Comparison of ENCODE assay signal across 11 mouse cellular contexts in genomic region chr5:103022504-103023172, GRCm38 (mm10).
DNase-seq lines count a peak whose midpoint lies in the region; ATAC-seq lines count a peak whose summit lies in the region.
"Had no signal": no experiment of that assay in that cellular context is flagged by ENCODE, and none has a peak within 500 bp of the region (broad histone marks: within the 10 kb centered on the region; RNA-seq: fewer than 3 reads in every experiment).

No protein-coding gene starts in this region.

- H3K36me3 ChIP-seq in forebrain, embryonic 14.5 days (ENCODE audit: control insufficient read depth, insufficient read depth, low read length): no peaks in the 10 kb centered on the region
- H3K36me3 ChIP-seq in forebrain, embryonic 13.5 days (ENCODE audit: poor library complexity, severe bottlenecking): no peaks in the 10 kb centered on the region
- no peaks in the 10 kb centered on the region for H3K36me3 ChIP-seq in hindbrain, embryonic 16.5 days (ENCODE audit: control insufficient read depth, insufficient read depth, low read length)
- H3K36me3 ChIP-seq: limb, embryonic 10.5 days had no signal

- no peak for DNase-seq in forebrain, embryonic 14.5 days (ENCODE audit: low spot score)
- peak; percentile 41 to 73 for DNase-seq in left cerebral cortex, postnatal 14 days (ENCODE audit: low spot score in 2 of 2)
- no peak for DNase-seq in left cerebral cortex, postnatal 10 days (ENCODE audit: extremely low spot score in 1 of 2, low spot score in 2 of 2)
- DNase-seq in right cerebral cortex, postnatal 10 days (ENCODE audit: low spot score in 2 of 2): peak; percentile 38 to 52
- DNase-seq in adrenal gland, postnatal 14 days: no peak
- DNase-seq in cerebellum, postnatal 10 days: no peak
- DNase-seq: cerebellum, adult 9-11 months; heart, postnatal 36 days had no signal

- H3K4me3 ChIP-seq in forebrain, embryonic 14.5 days (ENCODE audit: low read depth, low read length): no peak overlapping the region
- no peak overlapping the region for H3K4me3 ChIP-seq in forebrain, embryonic 13.5 days
- H3K4me3 ChIP-seq in hindbrain, embryonic 16.5 days (ENCODE audit: low read length): no peak overlapping the region
- H3K4me3 ChIP-seq: limb, embryonic 10.5 days had no signal

- H3K27ac ChIP-seq in forebrain, embryonic 14.5 days (ENCODE audit: low read depth, low read length): peak overlapping the region; percentile 50; the same call in 1 of the 2 replicates
- H3K27ac ChIP-seq in forebrain, embryonic 13.5 days: no peak overlapping the region
- peak overlapping the region; percentile 20; the same call in 1 of the 2 replicates for H3K27ac ChIP-seq in hindbrain, embryonic 16.5 days (ENCODE audit: low read depth, low read length)
- H3K27ac ChIP-seq: limb, embryonic 10.5 days had no signal

- intact Hi-C loops in left cerebral cortex, postnatal 14 days (cut with DNase I): loop anchor here (5.0 kb wide), 1 partner anchor 190 kb away; the partner anchor contains the start of gene Mapk10
- intact Hi-C loops in left cerebral cortex, postnatal 10 days (cut with DNase I): loop anchor here (5.0 to 10.0 kb wide), 2 partner anchors 185 to 302 kb away; no protein-coding TSS in a partner anchor

- no peak for ATAC-seq in forebrain, embryonic 14.5 days
- ATAC-seq in forebrain, embryonic 13.5 days: no peak
- no peak for ATAC-seq in hindbrain, embryonic 16.5 days

- H3K27me3 ChIP-seq in forebrain, embryonic 14.5 days (replicated peaks; ENCODE audit: control insufficient read depth, insufficient read depth, low read length): no peaks in the 10 kb centered on the region
- no peaks in the 10 kb centered on the region for H3K27me3 ChIP-seq in forebrain, embryonic 13.5 days
- H3K27me3 ChIP-seq in hindbrain, embryonic 16.5 days (replicated peaks; ENCODE audit: control insufficient read depth, insufficient read depth, low read length): no peaks in the 10 kb centered on the region

- no peak overlapping the region for H3K9ac ChIP-seq in forebrain, embryonic 14.5 days (ENCODE audit: low read length)
- no peak overlapping the region for H3K9ac ChIP-seq in forebrain, embryonic 13.5 days
- no peak overlapping the region; the same call in 1 of the 2 replicates for H3K9ac ChIP-seq in hindbrain, embryonic 16.5 days (ENCODE audit: low read depth, low read length)

- no peak overlapping the region for H3K4me2 ChIP-seq in forebrain, embryonic 14.5 days (ENCODE audit: low read length)
- no peak overlapping the region for H3K4me2 ChIP-seq in forebrain, embryonic 13.5 days
- H3K4me2 ChIP-seq in hindbrain, embryonic 16.5 days (ENCODE audit: low read length): no peak overlapping the region

- peaks cover 4% of the 10 kb centered on the region; the same call in 1 of the 2 replicates for H3K4me1 ChIP-seq in forebrain, embryonic 14.5 days (ENCODE audit: control insufficient read depth, insufficient read depth, low read length)
- H3K4me1 ChIP-seq in forebrain, embryonic 13.5 days: peaks cover 20% of the 10 kb centered on the region
- peaks cover 14% of the 10 kb centered on the region for H3K4me1 ChIP-seq in hindbrain, embryonic 16.5 days (ENCODE audit: control insufficient read depth, insufficient read depth, low read depth, low read length)
- H3K4me1 ChIP-seq: limb, embryonic 10.5 days had no signal

- no peaks in the 10 kb centered on the region for H3K9me3 ChIP-seq in forebrain, embryonic 14.5 days (replicated peaks; ENCODE audit: control insufficient read depth, low read length)
- H3K9me3 ChIP-seq in forebrain, embryonic 13.5 days (replicated peaks): no peaks in the 10 kb centered on the region
- H3K9me3 ChIP-seq in hindbrain, embryonic 16.5 days (ENCODE audit: control insufficient read depth, low read length): no peaks in the 10 kb centered on the region
- H3K9me3 ChIP-seq: limb, embryonic 10.5 days had no signal

- WGBS in forebrain, embryonic 14.5 days: 69% methylated on average over 7 of the region's 7 CpGs
- WGBS in forebrain, embryonic 13.5 days: 70% methylated on average over 7 of the region's 7 CpGs
- WGBS in hindbrain, embryonic 16.5 days: 55% methylated on average over 7 of the region's 7 CpGs

Comparison
In these comparisons a context has a peak if more than half of its experiments do, and no peak if none do; other contexts are left out.
1. DNase-seq: peak in left cerebral cortex, postnatal 14 days (2 of 2) and right cerebral cortex, postnatal 10 days (2 of 2); none in forebrain, embryonic 14.5 days (single experiment), left cerebral cortex, postnatal 10 days (0 of 2), adrenal gland, postnatal 14 days (single experiment) and cerebellum, postnatal 10 days (0 of 2).